Mouse (Mus musculus) megakaryocyte, embryonic 14.5 days (primary cell): Measurements from ENCODE around the gene Fancd2.

Experiments
- FLI1 ChIP-seq: IDR thresholded peaks from 2 replicates; pipeline ENCODE4 v1.6.1; 2012; ENCODE audit warnings: low read length, inconsistent platforms, mixed read lengths
- GATA1 ChIP-seq: IDR thresholded peaks from 3 replicates; pipeline ENCODE4 v1.6.1; 2012; ENCODE audit warnings: mixed read lengths, low read length, inconsistent platforms, borderline replicate concordance

GRCm38 (mm10) chr6:113483100-113483615, 48.3 kb upstream of the Fancd2 start, which contains the start of gene Creld1:
- no peak for TF ChIP-seq GATA1
- TF ChIP-seq FLI1, result no peak
